Comparison of ENCODE assay signal across 30 mouse cellular contexts in the genomic region with DNA sequence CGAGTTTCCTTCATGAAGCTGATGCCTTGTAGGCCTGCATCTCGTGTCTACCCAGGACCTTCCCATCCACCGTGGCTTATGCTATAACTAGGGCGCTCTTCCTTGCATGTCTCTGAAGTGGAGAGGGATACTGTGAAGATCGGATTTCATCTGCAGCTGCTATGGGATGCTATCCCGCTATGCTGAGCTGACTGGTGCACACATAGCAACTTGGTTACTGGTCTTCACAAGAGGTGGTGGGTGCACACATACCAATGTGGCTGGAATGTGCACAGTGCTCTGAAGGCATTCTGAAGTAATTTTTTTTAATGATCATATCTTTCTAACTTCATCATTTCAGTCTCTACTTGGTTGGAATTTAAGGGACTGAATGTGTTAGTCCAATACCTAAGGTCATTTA. TPM values are rescaled to one million over a fixed set of nuclear protein-coding genes. Genes with fewer than 3 reads are reported as not detected.
DNase-seq lines count a peak whose midpoint lies in the region; ATAC-seq lines count a peak whose summit lies in the region.
"Had no signal": no experiment of that assay in that cellular context is flagged by ENCODE, and none has a peak within 500 bp of the region (broad histone marks: within the 10 kb centered on the region; RNA-seq: fewer than 3 reads in every experiment).

No protein-coding gene starts in this region.

- H3K4me1 ChIP-seq in midbrain, embryonic 11.5 days (ENCODE audit: control insufficient read depth, insufficient read depth, low read length), result no peaks in the 10 kb centered on the region
- H3K4me1 ChIP-seq in midbrain, embryonic 16.5 days (ENCODE audit: control insufficient read depth, insufficient read depth, low read length), result no peaks in the 10 kb centered on the region
- H3K4me1 ChIP-seq in limb, embryonic 12.5 days (replicated peaks), result no peaks in the 10 kb centered on the region
- H3K4me1 ChIP-seq: forebrain, embryonic 12.5 days; hindbrain, embryonic 12.5 days; liver, embryonic 15.5 days; lung, embryonic 15.5 days; midbrain, embryonic 12.5 days; neural tube, embryonic 13.5 days had no signal

- H3K36me3 ChIP-seq in midbrain, embryonic 11.5 days (ENCODE audit: control insufficient read depth, insufficient read depth, low read length), result peaks cover 8% of the 10 kb centered on the region; the same call in 1 of the 2 replicates
- no peaks in the 10 kb centered on the region for H3K36me3 ChIP-seq in midbrain, embryonic 16.5 days (ENCODE audit: control insufficient read depth, insufficient read depth, low read length)
- H3K36me3 ChIP-seq in limb, embryonic 12.5 days, result peaks cover 87% of the 10 kb centered on the region
- H3K36me3 ChIP-seq: G1E had no signal

- ATAC-seq in midbrain, embryonic 11.5 days (ENCODE audit: low FRiP score), result no peak
- no peak for ATAC-seq in midbrain, embryonic 16.5 days
- ATAC-seq in limb, embryonic 12.5 days (ENCODE audit: insufficient number of reproducible peaks, insufficient read depth, low FRiP score, low TSS enrichment, low read depth), result peak; percentile 34
- ATAC-seq: forebrain, postnatal 0 days; hindbrain, postnatal 0 days; intestine, postnatal 0 days had no signal

- H3K4me3 ChIP-seq in midbrain, embryonic 11.5 days (ENCODE audit: low read depth, low read length), result no peak overlapping the region
- H3K4me3 ChIP-seq in midbrain, embryonic 16.5 days (ENCODE audit: low read depth, low read length), result no peak overlapping the region
- H3K4me3 ChIP-seq in limb, embryonic 12.5 days (replicated peaks), result no peak overlapping the region
- H3K4me3 ChIP-seq: embryonic facial prominence, embryonic 13.5 days; forebrain, embryonic 12.5 days; hindbrain, embryonic 12.5 days; liver, embryonic 15.5 days; lung, embryonic 15.5 days; midbrain, embryonic 12.5 days; neural tube, embryonic 13.5 days had no signal

- H3K27me3 ChIP-seq in midbrain, embryonic 11.5 days (ENCODE audit: control insufficient read depth, insufficient read depth, low read length), result no peaks in the 10 kb centered on the region
- H3K27me3 ChIP-seq in midbrain, embryonic 16.5 days (ENCODE audit: control insufficient read depth, insufficient read depth, low read depth, low read length), result no peaks in the 10 kb centered on the region
- H3K27me3 ChIP-seq in limb, embryonic 12.5 days, result no peaks in the 10 kb centered on the region
- H3K27me3 ChIP-seq: embryonic facial prominence, embryonic 13.5 days; forebrain, embryonic 12.5 days; hindbrain, embryonic 12.5 days; liver, embryonic 15.5 days; lung, embryonic 15.5 days; midbrain, embryonic 12.5 days; neural tube, embryonic 13.5 days had no signal

- no peak overlapping the region for H3K9ac ChIP-seq in midbrain, embryonic 11.5 days (ENCODE audit: low read length)
- no peak overlapping the region for H3K9ac ChIP-seq in midbrain, embryonic 16.5 days (ENCODE audit: low read depth, low read length)
- H3K9ac ChIP-seq in limb, embryonic 12.5 days (replicated peaks), result no peak overlapping the region
- H3K9ac ChIP-seq: embryonic facial prominence, embryonic 13.5 days; forebrain, embryonic 12.5 days; forebrain, postnatal 0 days; hindbrain, embryonic 12.5 days; liver, embryonic 15.5 days; lung, embryonic 15.5 days; midbrain, embryonic 12.5 days; neural tube, embryonic 13.5 days had no signal

- no peaks in the 10 kb centered on the region for H3K9me3 ChIP-seq in midbrain, embryonic 11.5 days (ENCODE audit: control insufficient read depth, low read length)
- H3K9me3 ChIP-seq in midbrain, embryonic 16.5 days (replicated peaks; ENCODE audit: control insufficient read depth, low read length, poor library complexity, severe bottlenecking), result no peaks in the 10 kb centered on the region
- H3K9me3 ChIP-seq in limb, embryonic 12.5 days, result no peaks in the 10 kb centered on the region
- H3K9me3 ChIP-seq: embryonic facial prominence, embryonic 13.5 days; forebrain, embryonic 12.5 days; hindbrain, embryonic 12.5 days; liver, embryonic 15.5 days; lung, embryonic 15.5 days; midbrain, embryonic 12.5 days; neural tube, embryonic 13.5 days had no signal

- 96% methylated on average over 6 of the region's 6 CpGs for WGBS in midbrain, embryonic 11.5 days
- WGBS in midbrain, embryonic 16.5 days, result 97% methylated on average over 6 of the region's 6 CpGs
- 87% methylated on average over 6 of the region's 6 CpGs for WGBS in limb, embryonic 12.5 days

- H3K27ac ChIP-seq in midbrain, embryonic 11.5 days (ENCODE audit: low read depth, low read length), result no peak overlapping the region
- H3K27ac ChIP-seq in midbrain, embryonic 16.5 days (ENCODE audit: low read length), result no peak overlapping the region
- no peak overlapping the region for H3K27ac ChIP-seq in limb, embryonic 12.5 days
- H3K27ac ChIP-seq: embryonic facial prominence, embryonic 13.5 days; forebrain, embryonic 12.5 days; hindbrain, embryonic 12.5 days; hindbrain, postnatal 0 days; liver, embryonic 15.5 days; lung, embryonic 15.5 days; midbrain, embryonic 12.5 days; neural tube, embryonic 13.5 days; stomach, postnatal 0 days had no signal

- H3K4me2 ChIP-seq in midbrain, embryonic 11.5 days, result no peak overlapping the region
- no peak overlapping the region for H3K4me2 ChIP-seq in midbrain, embryonic 16.5 days (ENCODE audit: low read length)
- no peak overlapping the region for H3K4me2 ChIP-seq in limb, embryonic 12.5 days
- H3K4me2 ChIP-seq: embryonic facial prominence, embryonic 13.5 days; forebrain, embryonic 12.5 days; heart, embryonic 11.5 days; hindbrain, embryonic 12.5 days; liver, embryonic 15.5 days; lung, embryonic 15.5 days; midbrain, embryonic 12.5 days; neural tube, embryonic 13.5 days had no signal

- DNase-seq in heart, adult 11 months, result peak; percentile 60
- DNase-seq in heart, adult 8-10 months (ENCODE audit: low spot score), result no peak
- peak; percentile 26 for DNase-seq in midbrain, embryonic 11.5 days (ENCODE audit: low spot score, missing footprints)
- no peak for DNase-seq in cerebellum, postnatal 14 days
- DNase-seq in layer of hippocampus, postnatal 36 days, result no peak
- DNase-seq: adrenal gland, adult 8-10 months; cerebellum, adult 11-12 months; cerebellum, postnatal 10 days; forebrain, postnatal 0 days; gastrocnemius, postnatal 14 days; heart, postnatal 36 days; kidney, postnatal 4 days; lung, postnatal 36 days; right cerebral cortex, postnatal 4 days; thymus, adult 18-20 months; thymus, postnatal 25 days had no signal

RNA-seq across cellular contexts. Expression of a gene that starts 49.7 kb away (rescaled TPM):
- 1 to 10 TPM in 3 of 4 experiments, under 1 TPM in 1; 0.98 to 2.2 (median 1.6) TPM for total RNA-seq in heart, adult 8-10 months (2022)
- polyA plus RNA-seq in midbrain, embryonic 11.5 days (2014; fragmentation: Nextera tagmentation; extraction: Ambion mirVana), result 9.2 and 9.5 TPM in 2 replicates
- 2.7 and 2.9 TPM in 2 replicates for polyA plus RNA-seq in midbrain, embryonic 16.5 days (2015; fragmentation: Nextera tagmentation; extraction: Ambion mirVana)
- 84.4 and 85.6 TPM in 2 replicates for polyA plus RNA-seq in limb, embryonic 12.5 days (2016; fragmentation: Nextera tagmentation; extraction: Ambion mirVana)
- 1 to 10 TPM; 4.0 to 5.0 TPM for total RNA-seq in layer of hippocampus, postnatal 36 days (2021)
- polyA plus RNA-seq: G1E had no signal

Comparison
In these comparisons a context has a peak if more than half of its experiments do, and no peak if none do; other contexts are left out.
1. DNase-seq: peak in heart, adult 11 months (single experiment) and midbrain, embryonic 11.5 days (single experiment); none in heart, adult 8-10 months (single experiment), cerebellum, postnatal 14 days (0 of 2) and layer of hippocampus, postnatal 36 days (0 of 2).